In the genomic region with DNA sequence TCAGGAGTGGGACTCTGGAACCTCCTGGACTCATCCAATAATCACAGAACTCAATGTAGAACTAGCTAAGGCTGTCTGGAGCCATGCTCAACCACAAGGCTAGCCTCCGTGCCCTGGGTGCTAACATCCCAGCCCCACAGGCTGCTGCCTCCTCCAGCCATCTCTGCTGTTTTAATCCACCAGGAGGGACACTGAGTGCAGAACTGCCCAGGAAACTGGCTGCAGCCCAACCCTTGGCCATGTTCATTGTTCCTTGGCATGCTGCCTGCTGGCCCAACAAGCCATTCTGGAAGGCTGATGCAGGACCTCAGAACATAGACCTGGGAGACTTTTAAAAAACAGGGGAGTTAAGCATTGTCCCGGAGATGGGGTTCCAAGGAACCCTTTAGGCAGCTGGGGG, we compare ENCODE assay signal across 9 mouse cellular contexts. TPM values are rescaled to one million over a fixed set of nuclear protein-coding genes. Genes with fewer than 3 reads are reported as not detected.
DNase-seq lines count a peak whose midpoint lies in the region; ATAC-seq and TF ChIP-seq lines count a peak whose summit lies in the region.
"Had no signal": no experiment of that assay in that cellular context is flagged by ENCODE, and none has a peak within 500 bp of the region (broad histone marks: within the 10 kb centered on the region; RNA-seq: fewer than 3 reads in every experiment).

No protein-coding gene starts in this region.

- intact Hi-C loops in left cerebral cortex, postnatal 4 days (cut with DNase I), result no loop called here

- H3K4me1 ChIP-seq in kidney, adult 2 months (ENCODE audit: control insufficient read depth, insufficient read depth, low read length), result no peaks in the 10 kb centered on the region
- H3K4me1 ChIP-seq in kidney, embryonic 14.5 days (ENCODE audit: control insufficient read depth, insufficient read depth, low read length), result no peaks in the 10 kb centered on the region
- H3K4me1 ChIP-seq in liver, embryonic 12.5 days, result no peaks in the 10 kb centered on the region
- H3K4me1 ChIP-seq: embryonic facial prominence, embryonic 12.5 days had no signal

- no peak overlapping the region for H3K9ac ChIP-seq in kidney, embryonic 14.5 days (ENCODE audit: low read depth, low read length)
- no peak overlapping the region for H3K9ac ChIP-seq in liver, embryonic 12.5 days
- H3K9ac ChIP-seq: embryonic facial prominence, embryonic 12.5 days had no signal

- no peak overlapping the region for H3K27ac ChIP-seq in kidney, adult 2 months (ENCODE audit: insufficient read depth, low read depth, low read length)
- no peak overlapping the region for H3K27ac ChIP-seq in kidney, embryonic 14.5 days (ENCODE audit: low read depth, low read length)
- H3K27ac ChIP-seq in liver, embryonic 12.5 days, result no peak overlapping the region
- H3K27ac ChIP-seq: embryonic facial prominence, embryonic 12.5 days had no signal

- WGBS in kidney, adult 2 months, result 22% methylated on average over 2 of the region's 2 CpGs
- WGBS in kidney, embryonic 14.5 days, result 92% methylated on average over 2 of the region's 2 CpGs
- 45% methylated on average over 2 of the region's 2 CpGs for WGBS in liver, embryonic 12.5 days (ENCODE audit: insufficient replicate concordance)

- TF ChIP-seq CTCF in kidney, adult 2 months (conservative IDR thresholded peaks at IDR 0.05; ENCODE audit: insufficient read depth, insufficient read length, low read depth, low read length), result peak; percentile 37; the same call in 1 of the 2 replicates

- no peaks in the 10 kb centered on the region for H3K9me3 ChIP-seq in kidney, embryonic 14.5 days (ENCODE audit: control insufficient read depth, low read length)
- no peaks in the 10 kb centered on the region for H3K9me3 ChIP-seq in liver, embryonic 12.5 days (replicated peaks)
- H3K9me3 ChIP-seq: embryonic facial prominence, embryonic 12.5 days had no signal

- H3K4me3 ChIP-seq in kidney, adult 2 months (ENCODE audit: insufficient read depth, low read depth, low read length), result no peak overlapping the region
- no peak overlapping the region for H3K4me3 ChIP-seq in kidney, embryonic 14.5 days (ENCODE audit: low read length)
- H3K4me3 ChIP-seq in liver, embryonic 12.5 days, result no peak overlapping the region
- H3K4me3 ChIP-seq: embryonic facial prominence, embryonic 12.5 days had no signal

- no peak for ATAC-seq in kidney, embryonic 14.5 days (ENCODE audit: low FRiP score, low TSS enrichment)
- ATAC-seq in liver, embryonic 12.5 days, result no peak

- peak; percentile 93 for DNase-seq in kidney, adult 2 months
- DNase-seq in cerebellum, adult 11-12 months, result peak; percentile 88
- peak; percentile 71 to 75 for DNase-seq in heart, adult 9 months (ENCODE audit: low spot score in 2 of 2)
- peak; percentile 88 for DNase-seq in left cerebral cortex, postnatal 4 days
- peak; percentile 39 for DNase-seq in urinary bladder, adult 2 months (ENCODE audit: low spot score)
- DNase-seq in embryo, embryonic 10 days (ENCODE audit: low spot score), result no peak

- H3K27me3 ChIP-seq in kidney, adult 2 months (replicated peaks; ENCODE audit: control insufficient read depth, insufficient read depth, low read length), result no peaks in the 10 kb centered on the region
- H3K27me3 ChIP-seq in kidney, embryonic 14.5 days (ENCODE audit: control insufficient read depth, insufficient read depth, low read length), result no peaks in the 10 kb centered on the region
- H3K27me3 ChIP-seq in liver, embryonic 12.5 days (replicated peaks), result peaks cover 15% of the 10 kb centered on the region

- no peak for TF ChIP-seq POLR2A in kidney, adult 2 months (IDR thresholded peaks at IDR 0.05; ENCODE audit: low read depth, low read length)

- no peaks in the 10 kb centered on the region for H3K36me3 ChIP-seq in kidney, adult 2 months (ENCODE audit: control insufficient read depth, insufficient read depth, low read length)
- H3K36me3 ChIP-seq in kidney, embryonic 14.5 days (ENCODE audit: control insufficient read depth, insufficient read depth, low read length), result no peaks in the 10 kb centered on the region
- H3K36me3 ChIP-seq in liver, embryonic 12.5 days, result no peaks in the 10 kb centered on the region
- H3K36me3 ChIP-seq: embryonic facial prominence, embryonic 12.5 days had no signal

- no peak overlapping the region for H3K4me2 ChIP-seq in kidney, embryonic 14.5 days (replicated peaks; ENCODE audit: low read depth, low read length)
- no peak overlapping the region for H3K4me2 ChIP-seq in liver, embryonic 12.5 days
- H3K4me2 ChIP-seq: embryonic facial prominence, embryonic 12.5 days had no signal

RNA-seq across cellular contexts. Expression of gene Adra2c, which starts 42.5 kb away (rescaled TPM):
- polyA plus RNA-seq in kidney, adult 2 months (2012; rRNA removed), result 1.8 and 2.1 TPM in 2 replicates
- 0.47 and 0.58 TPM in 2 replicates for polyA plus RNA-seq in kidney, embryonic 14.5 days (2014; fragmentation: Nextera tagmentation; extraction: Ambion mirVana)
- 1 to 10 TPM; 6.4 to 7.8 TPM for total RNA-seq in left cerebral cortex, postnatal 4 days (2021)
- 0.33 and 0.34 TPM in 2 replicates for polyA plus RNA-seq in urinary bladder, adult 2 months (2012; rRNA removed)
- polyA plus RNA-seq in liver, embryonic 12.5 days (2016; fragmentation: Nextera tagmentation; extraction: Ambion mirVana), result 0.06 TPM in 1 of 2 replicates, not detected in the other
